Mouse (Mus musculus) lung, postnatal 0 days (tissue): ENCODE results near the gene Ttc21b.

Experiments used
- CTCF ChIP-seq: IDR thresholded peaks from 2 replicates; pipeline ENCODE4 v1.5.1; 2016; ENCODE audit warnings: antibody characterized with exemption, mild to moderate bottlenecking
- EP300 ChIP-seq: IDR thresholded peaks from 2 replicates; pipeline ENCODE4 v1.6.1; 2016; ENCODE audit warnings: antibody characterized with exemption, mild to moderate bottlenecking, control low read depth

DNA sequence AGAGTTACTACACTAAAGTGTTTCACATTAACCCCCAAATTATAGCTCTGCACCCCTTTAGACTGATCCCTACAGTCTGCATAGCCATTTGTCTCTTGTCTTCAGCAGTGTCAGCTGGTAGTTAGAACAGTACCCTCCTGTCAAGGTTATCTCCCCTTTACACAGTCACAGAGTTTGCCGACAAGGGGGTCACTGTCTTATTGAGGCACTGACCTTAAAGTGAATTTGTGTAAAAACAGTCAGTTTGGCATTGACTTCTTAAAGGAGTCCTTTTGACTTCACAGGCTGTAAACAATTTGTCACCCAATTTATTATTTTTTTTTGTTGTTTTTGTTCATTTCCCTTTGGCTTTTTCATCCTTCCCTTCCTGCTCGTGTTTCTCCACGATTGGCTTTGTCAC, 16.1 kb upstream of the Ttc21b start:
- no peak for TF ChIP-seq EP300
- TF ChIP-seq CTCF: no peak
